Comparison of ENCODE assay signal across 12 mouse cellular contexts in genomic region chr14:51983251-51983650, GRCm38 (mm10). TPM values are rescaled to one million over a fixed set of nuclear protein-coding genes. Genes with fewer than 3 reads are reported as not detected.
DNase-seq lines count a peak whose midpoint lies in the region; ATAC-seq and TF ChIP-seq lines count a peak whose summit lies in the region.
"Had no signal": no experiment of that assay in that cellular context is flagged by ENCODE, and none has a peak within 500 bp of the region (broad histone marks: within the 10 kb centered on the region; RNA-seq: fewer than 3 reads in every experiment).

No protein-coding gene starts in this region.

- peak overlapping the region; percentile 99 for H3K4me2 ChIP-seq in hindbrain, embryonic 15.5 days
- no peak overlapping the region for H3K4me2 ChIP-seq in hindbrain, embryonic 11.5 days (replicated peaks; ENCODE audit: low read depth, low read length)
- peak overlapping the region; percentile 84 for H3K4me2 ChIP-seq in limb, embryonic 13.5 days (replicated peaks)

- no peak for DNase-seq in hindbrain, embryonic 11.5 days (ENCODE audit: low spot score)
- DNase-seq in 3T3-L1 (ENCODE audit: low read depth, low spot score) (peak; percentile 68), MEL (ENCODE audit: low read depth, low spot score) (peak; percentile 52)
- DNase-seq in left cerebral cortex, postnatal 10 days (ENCODE audit: extremely low spot score in 1 of 2, low spot score in 2 of 2), result no peak
- DNase-seq in cerebellum, adult 11 months, result no peak
- DNase-seq in frontal cortex, adult 2 months (ENCODE audit: extremely low spot score in 1 of 2, low spot score in 1 of 2), result no peak
- DNase-seq: embryo, embryonic 11 days; gastrocnemius, postnatal 14 days; kidney, adult 8-10 months had no signal

- no peaks in the 10 kb centered on the region; the same call in 1 of the 2 replicates for H3K79me2 ChIP-seq in MEL (ENCODE audit: control insufficient read depth, insufficient read depth, low read length, poor library complexity)

- H3K36me3 ChIP-seq in hindbrain, embryonic 15.5 days, result peaks cover 7% of the 10 kb centered on the region
- no peaks in the 10 kb centered on the region for H3K36me3 ChIP-seq in hindbrain, embryonic 11.5 days (ENCODE audit: control insufficient read depth, insufficient read depth, low read length)
- peaks cover 0 to 16% of the 10 kb centered on the region in 2 experiments; a peak in 2 of 4 replicates for H3K36me3 ChIP-seq in MEL (ENCODE audit: control insufficient read depth in 1 of 2, insufficient read depth in 2 of 2, low read length in 2 of 2)
- H3K36me3 ChIP-seq in limb, embryonic 13.5 days, result peaks cover 17% of the 10 kb centered on the region

- no peak for TF ChIP-seq POLR2A in MEL (IDR thresholded peaks at IDR 0.05; ENCODE audit: control insufficient read depth in 1 of 2, insufficient read depth in 1 of 2, low read depth in 1 of 2, low read length in 2 of 2, poor library complexity in 1 of 2)

- TF ChIP-seq RAD21 in MEL (IDR thresholded peaks at IDR 0.05; ENCODE audit: low read depth, low read length), result peak; percentile 35

- H3K4me3 ChIP-seq in hindbrain, embryonic 15.5 days, result peak overlapping the region; percentile 91; the same call in 1 of the 2 replicates
- no peak overlapping the region for H3K4me3 ChIP-seq in hindbrain, embryonic 11.5 days (ENCODE audit: low read depth, low read length)
- H3K4me3 ChIP-seq in MEL (ENCODE audit: control insufficient read depth in 1 of 2, insufficient read depth in 1 of 2, low read depth in 2 of 2, low read length in 2 of 2), result peak overlapping the region; percentile 53 to 82; a peak in 2 of 4 replicates
- H3K4me3 ChIP-seq in limb, embryonic 13.5 days, result peak overlapping the region; percentile 84

- no peak overlapping the region for H3K9ac ChIP-seq in hindbrain, embryonic 15.5 days
- no peak overlapping the region for H3K9ac ChIP-seq in hindbrain, embryonic 11.5 days (ENCODE audit: low read depth, low read length)
- H3K9ac ChIP-seq in MEL (ENCODE audit: control insufficient read depth, low read depth, low read length, poor library complexity, severe bottlenecking), result peak overlapping the region; percentile 11; the same call in 1 of the 2 replicates
- H3K9ac ChIP-seq in limb, embryonic 13.5 days, result no peak overlapping the region

- intact Hi-C loops in left cerebral cortex, postnatal 10 days (cut with DNase I), result no loop called here

- 52% methylated on average over 4 of the region's 4 CpGs for WGBS in hindbrain, embryonic 15.5 days
- WGBS in hindbrain, embryonic 11.5 days, result 62% methylated on average over 4 of the region's 4 CpGs
- whole genome bisulfite sequencing in limb, embryonic 13.5 days, result 59% methylated on average over 4 of the region's 4 CpGs

- no peak for ATAC-seq in hindbrain, embryonic 15.5 days (ENCODE audit: low FRiP score, low read depth)
- no peak for ATAC-seq in hindbrain, embryonic 11.5 days (ENCODE audit: low FRiP score)
- no peak for ATAC-seq in limb, embryonic 13.5 days (ENCODE audit: low FRiP score, low read depth)

- TF ChIP-seq EP300 in MEL (IDR thresholded peaks at IDR 0.05; ENCODE audit: low read depth in 1 of 2, low read length in 2 of 2), result no peak

- no peaks in the 10 kb centered on the region for H3K9me3 ChIP-seq in hindbrain, embryonic 15.5 days
- H3K9me3 ChIP-seq in hindbrain, embryonic 11.5 days (ENCODE audit: control insufficient read depth, low read length), result no peaks in the 10 kb centered on the region
- no peaks in the 10 kb centered on the region for H3K9me3 ChIP-seq in MEL (replicated peaks; ENCODE audit: insufficient read depth, low read length)
- no peaks in the 10 kb centered on the region for H3K9me3 ChIP-seq in limb, embryonic 13.5 days

- H3K27me3 ChIP-seq in hindbrain, embryonic 15.5 days, result no peaks in the 10 kb centered on the region
- no peaks in the 10 kb centered on the region for H3K27me3 ChIP-seq in hindbrain, embryonic 11.5 days (ENCODE audit: control insufficient read depth, insufficient read depth, low read length)
- peaks cover 0 to 3% of the 10 kb centered on the region in 2 experiments; a peak in 3 of 4 replicates for H3K27me3 ChIP-seq in MEL (ENCODE audit: control insufficient read depth in 1 of 2, insufficient read depth in 2 of 2, low read length in 2 of 2)
- no peaks in the 10 kb centered on the region for H3K27me3 ChIP-seq in limb, embryonic 13.5 days

- peaks cover 34% of the 10 kb centered on the region for H3K4me1 ChIP-seq in hindbrain, embryonic 15.5 days (replicated peaks)
- H3K4me1 ChIP-seq in hindbrain, embryonic 11.5 days (replicated peaks; ENCODE audit: control insufficient read depth, insufficient read depth, low read length), result peaks cover 5% of the 10 kb centered on the region; the same call in 1 of the 2 replicates
- peaks cover 2 to 11% of the 10 kb centered on the region in 2 experiments; a peak in 3 of 4 replicates for H3K4me1 ChIP-seq in MEL (ENCODE audit: control insufficient read depth in 1 of 2, insufficient read depth in 2 of 2, low read length in 2 of 2)
- peaks cover 31% of the 10 kb centered on the region for H3K4me1 ChIP-seq in limb, embryonic 13.5 days

- peak in 1 of 3 experiments; percentile 31; a peak in 2 of 6 replicates for TF ChIP-seq CTCF in MEL (IDR thresholded peaks at IDR 0.05 in 2 of 3, conservative IDR thresholded peaks at IDR 0.05 in 1 of 3; ENCODE audit: control insufficient read depth in 1 of 3, insufficient read depth in 1 of 3, low read depth in 2 of 3, low read length in 3 of 3, poor library complexity in 1 of 3, severe bottlenecking in 1 of 3)

- peak overlapping the region; percentile 92; the same call in 1 of the 2 replicates for H3K27ac ChIP-seq in hindbrain, embryonic 15.5 days (replicated peaks)
- no peak overlapping the region for H3K27ac ChIP-seq in hindbrain, embryonic 11.5 days (ENCODE audit: low read depth, low read length)
- peak overlapping the region; percentile 12 for H3K27ac ChIP-seq in MEL (ENCODE audit: control insufficient read depth, low read depth, low read length)
- H3K27ac ChIP-seq in limb, embryonic 13.5 days, result peak overlapping the region; percentile 99
- H3K27ac ChIP-seq: liver, embryonic 14.5 days had no signal

TF ChIP-seq in MEL, 35 proteins besides CTCF, POLR2A, EP300 and RAD21:
- TF ChIP-seq SMC3 (IDR thresholded peaks at IDR 0.05; ENCODE audit: low read depth, low read length) (peak; percentile 42; the same call in 1 of the 2 replicates), NELFE (IDR thresholded peaks at IDR 0.05; ENCODE audit: low read depth, low read length) (no peak)

RNA-seq across cellular contexts. Expression of gene Arhgef40, which starts 1.3 kb away (rescaled TPM):
- 85.2 and 87.6 TPM in 2 replicates for polyA plus RNA-seq in hindbrain, embryonic 15.5 days (2015; fragmentation: Nextera tagmentation; extraction: Ambion mirVana)
- 58.5 and 58.8 TPM in 2 replicates for polyA plus RNA-seq in hindbrain, embryonic 11.5 days (2014; fragmentation: Nextera tagmentation; extraction: Ambion mirVana)
- 6.4 and 9.9 TPM in 2 replicates for total RNA-seq in MEL (2012; rRNA removed)
- 100 to 1,000 TPM in 1 of 2 experiments, 10 to 100 TPM in 1; 37.5 to 150 TPM for polyA plus RNA-seq in MEL (2012; ENCODE audit: insufficient read depth in 1 of 2, insufficient read length in 2 of 2, low read depth in 1 of 2, low replicate concordance in 2 of 2, missing spikeins in 1 of 2)
- polyA plus RNA-seq in limb, embryonic 13.5 days (2015; fragmentation: Nextera tagmentation; extraction: Ambion mirVana), result 189 and 203 TPM in 2 replicates
- total RNA-seq in left cerebral cortex, postnatal 10 days (2021), result 10 to 100 TPM; 32.7 to 37.1 TPM
- polyA plus RNA-seq in frontal cortex, adult 2 months (2012; rRNA removed), result 39.7 and 44.0 TPM in 2 replicates

RNA-seq across cellular contexts. Expression of gene Tmem253, which starts 32.2 kb away (rescaled TPM):
- 0.17 and 1.1 TPM in 2 replicates for polyA plus RNA-seq in hindbrain, embryonic 15.5 days (2015; fragmentation: Nextera tagmentation; extraction: Ambion mirVana)
- 0.50 and 1.6 TPM in 2 replicates for polyA plus RNA-seq in hindbrain, embryonic 11.5 days (2014; fragmentation: Nextera tagmentation; extraction: Ambion mirVana)
- 0.39 and 0.46 TPM in 2 replicates for total RNA-seq in MEL (2012; rRNA removed)
- 1 to 10 TPM in 1 of 2 experiments, not detected in 1; 3.6 TPM for polyA plus RNA-seq in MEL (2012; ENCODE audit: insufficient read depth in 1 of 2, insufficient read length in 2 of 2, low read depth in 1 of 2, low replicate concordance in 2 of 2, missing spikeins in 1 of 2)
- 0.78 and 1.4 TPM in 2 replicates for polyA plus RNA-seq in limb, embryonic 13.5 days (2015; fragmentation: Nextera tagmentation; extraction: Ambion mirVana)
- not detected for total RNA-seq in left cerebral cortex, postnatal 10 days (2021)
- polyA plus RNA-seq in frontal cortex, adult 2 months (2012; rRNA removed), result 0.60 and 0.90 TPM in 2 replicates

RNA-seq across cellular contexts. Expression of gene Zfp219, which starts 37.3 kb away (rescaled TPM):
- 38.2 and 40.5 TPM in 2 replicates for polyA plus RNA-seq in hindbrain, embryonic 15.5 days (2015; fragmentation: Nextera tagmentation; extraction: Ambion mirVana)
- 55.3 and 67.1 TPM in 2 replicates for polyA plus RNA-seq in hindbrain, embryonic 11.5 days (2014; fragmentation: Nextera tagmentation; extraction: Ambion mirVana)
- 32.1 and 36.3 TPM in 2 replicates for total RNA-seq in MEL (2012; rRNA removed)
- polyA plus RNA-seq in MEL (2012; ENCODE audit: insufficient read depth in 1 of 2, insufficient read length in 2 of 2, low read depth in 1 of 2, low replicate concordance in 2 of 2, missing spikeins in 1 of 2), result 10 to 100 TPM in 1 of 2 experiments, not detected in 1; 46.9 TPM
- 30.8 and 32.2 TPM in 2 replicates for polyA plus RNA-seq in limb, embryonic 13.5 days (2015; fragmentation: Nextera tagmentation; extraction: Ambion mirVana)
- total RNA-seq in left cerebral cortex, postnatal 10 days (2021), result 10 to 100 TPM; 30.2 to 32.4 TPM
- 73.4 and 77.7 TPM in 2 replicates for polyA plus RNA-seq in frontal cortex, adult 2 months (2012; rRNA removed)

RNA-seq across cellular contexts. Expression of gene Olfr221, which starts 59.0 kb away (rescaled TPM):
- 0.05 TPM in 1 of 2 replicates, not detected in the other for polyA plus RNA-seq in hindbrain, embryonic 15.5 days (2015; fragmentation: Nextera tagmentation; extraction: Ambion mirVana)
- not detected in 2 replicates for polyA plus RNA-seq in hindbrain, embryonic 11.5 days (2014; fragmentation: Nextera tagmentation; extraction: Ambion mirVana)
- total RNA-seq in MEL (2012; rRNA removed), result not detected in 2 replicates
- not detected for polyA plus RNA-seq in MEL (2012; ENCODE audit: insufficient read depth in 1 of 2, insufficient read length in 2 of 2, low read depth in 1 of 2, low replicate concordance in 2 of 2, missing spikeins in 1 of 2)
- polyA plus RNA-seq in limb, embryonic 13.5 days (2015; fragmentation: Nextera tagmentation; extraction: Ambion mirVana), result not detected in 2 replicates
- not detected for total RNA-seq in left cerebral cortex, postnatal 10 days (2021)
- polyA plus RNA-seq in frontal cortex, adult 2 months (2012; rRNA removed), result 0.08 and 0.15 TPM in 2 replicates
- total RNA-seq: gastrocnemius, postnatal 14 days had no signal
- polyA plus RNA-seq: liver, embryonic 14.5 days had no signal

Comparison
In these comparisons a context has a peak if more than half of its experiments do, and no peak if none do; other contexts are left out.
1. DNase-seq: peak in 3T3-L1 (single experiment) and MEL (single experiment); none in hindbrain, embryonic 11.5 days (single experiment), left cerebral cortex, postnatal 10 days (0 of 2), cerebellum, adult 11 months (single experiment) and frontal cortex, adult 2 months (0 of 2).